Mouse (Mus musculus): Measurements from ENCODE around the gene Pcp2. TPM values are rescaled to one million over a fixed set of nuclear protein-coding genes. Genes with fewer than 3 reads are reported as not detected.

Pcp2 gene
- total and polyA plus RNA-seq, 3 experiments, result 0.35 to 0.54 TPM; not detected in 1

GRCm38 (mm10) chr8:3609046-3609815 is 16.1 kb downstream of the Pcp2 start:
- TF ChIP-seq MYC (IDR thresholded peaks at IDR 0.05; ENCODE audit: low read depth, low read length), result no peak
- TF ChIP-seq USF1 (IDR thresholded peaks at IDR 0.05; ENCODE audit: low read depth, low read length), result no peak
- TF ChIP-seq NELFE (IDR thresholded peaks at IDR 0.05; ENCODE audit: low read depth, low read length), result no peak
- TF ChIP-seq TCF12 (IDR thresholded peaks at IDR 0.05; ENCODE audit: low read depth, low read length), result no peak
- TF ChIP-seq ZC3H11A (IDR thresholded peaks at IDR 0.05; ENCODE audit: low read depth, low read length), result no peak
- TF ChIP-seq TAL1 (IDR thresholded peaks at IDR 0.05; ENCODE audit: low read length), result no peak
- Histone ChIP-seq H3K4me3 (ENCODE audit: control insufficient read depth in 1 of 2, insufficient read depth in 1 of 2, low read depth in 2 of 2, low read length in 2 of 2) (no peak overlapping the region), H3K27me3 (ENCODE audit: control insufficient read depth in 1 of 2, insufficient read depth in 2 of 2, low read length in 2 of 2) (no peaks in the 10 kb centered on the region), H3K36me3 (ENCODE audit: control insufficient read depth in 1 of 2, insufficient read depth in 2 of 2, low read length in 2 of 2) (peaks cover 0 to 11% of the 10 kb centered on the region in 2 experiments), H3K9ac (ENCODE audit: control insufficient read depth, low read depth, low read length, poor library complexity, severe bottlenecking) (no peak overlapping the region), H3K27ac (ENCODE audit: control insufficient read depth, low read depth, low read length) (peak overlapping the region; percentile 25; the same call in 1 of the 2 replicates), H3K9me3 (replicated peaks; ENCODE audit: insufficient read depth, low read length) (no peaks in the 10 kb centered on the region), H3K4me1 (ENCODE audit: control insufficient read depth in 1 of 2, insufficient read depth in 2 of 2, low read length in 2 of 2) (peaks cover 0 to 18% of the 10 kb centered on the region in 2 experiments; a peak in 2 of 4 replicates), H3K79me2 (ENCODE audit: control insufficient read depth, insufficient read depth, low read length, poor library complexity) (no peaks in the 10 kb centered on the region)
- no peak for DNase-seq (ENCODE audit: low read depth, low spot score)

GRCm38 (mm10) chr8:3607822-3608221 is 17.5 kb downstream of the Pcp2 start:
- Histone ChIP-seq H3K36me3 (ENCODE audit: control insufficient read depth in 1 of 2, insufficient read depth in 2 of 2, low read length in 2 of 2) (peaks cover 0 to 11% of the 10 kb centered on the region in 2 experiments), H3K27me3 (ENCODE audit: control insufficient read depth in 1 of 2, insufficient read depth in 2 of 2, low read length in 2 of 2) (no peaks in the 10 kb centered on the region), H3K4me1 (ENCODE audit: control insufficient read depth in 1 of 2, insufficient read depth in 2 of 2, low read length in 2 of 2) (peaks cover 0 to 18% of the 10 kb centered on the region in 2 experiments; a peak in 2 of 4 replicates)

GRCm38 (mm10) chr8:3606593-3606992 is 18.8 kb downstream of the Pcp2 start:
- Histone ChIP-seq H3K4me1 (ENCODE audit: control insufficient read depth in 1 of 2, insufficient read depth in 2 of 2, low read length in 2 of 2) (peaks cover 0 to 18% of the 10 kb centered on the region in 2 experiments; a peak in 2 of 4 replicates), H3K27ac (ENCODE audit: control insufficient read depth, low read depth, low read length) (0 out of 2 replicates have a peak overlapping the region, but pooled peaks have one; percentile 15), H3K9ac (ENCODE audit: control insufficient read depth, low read depth, low read length, poor library complexity, severe bottlenecking) (peak overlapping the region; percentile 33), H3K9me3 (replicated peaks; ENCODE audit: insufficient read depth, low read length) (no peaks in the 10 kb centered on the region), H3K79me2 (ENCODE audit: control insufficient read depth, insufficient read depth, low read length, poor library complexity) (no peaks in the 10 kb centered on the region), H3K27me3 (ENCODE audit: control insufficient read depth in 1 of 2, insufficient read depth in 2 of 2, low read length in 2 of 2) (no peaks in the 10 kb centered on the region), H3K36me3 (ENCODE audit: control insufficient read depth in 1 of 2, insufficient read depth in 2 of 2, low read length in 2 of 2) (peaks cover 0 to 11% of the 10 kb centered on the region in 2 experiments), H3K4me3 (ENCODE audit: control insufficient read depth in 1 of 2, insufficient read depth in 1 of 2, low read depth in 2 of 2, low read length in 2 of 2) (no peak overlapping the region)
- peak; percentile 48 for DNase-seq (ENCODE audit: low read depth, low spot score)
- TF ChIP-seq MAZ (IDR thresholded peaks at IDR 0.05; ENCODE audit: low read depth, low read length) (no peak), UBTF (IDR thresholded peaks at IDR 0.05; ENCODE audit: borderline replicate concordance, insufficient read depth, low read depth, low read length) (no peak), CTCF (IDR thresholded peaks at IDR 0.05 in 2 of 3, conservative IDR thresholded peaks at IDR 0.05 in 1 of 3; ENCODE audit: control insufficient read depth in 1 of 3, insufficient read depth in 1 of 3, low read depth in 2 of 3, low read length in 3 of 3, poor library complexity in 1 of 3, severe bottlenecking in 1 of 3) (no peak), MYB (IDR thresholded peaks at IDR 0.05; ENCODE audit: low read depth, low read length) (no peak), ELF1 (IDR thresholded peaks at IDR 0.05; ENCODE audit: low read depth, low read length) (no peak), EP300 (IDR thresholded peaks at IDR 0.05; ENCODE audit: low read depth in 1 of 2, low read length in 2 of 2) (no peak)

More at GRCm38 (mm10) chr8:3607822-3608221, 17.5 kb downstream of the Pcp2 start:
- TF ChIP-seq NRF1 (IDR thresholded peaks at IDR 0.05; ENCODE audit: insufficient read depth, low read depth, low read length, poor library complexity, severe bottlenecking), result no peak
- TF ChIP-seq USF1 (IDR thresholded peaks at IDR 0.05; ENCODE audit: low read depth, low read length), result no peak
- TF ChIP-seq MXI1 (IDR thresholded peaks at IDR 0.05; ENCODE audit: low read depth, low read length), result no peak
- no peak for TF ChIP-seq POLR2AphosphoS2 (IDR thresholded peaks at IDR 0.05; ENCODE audit: low read length)
- no peak for TF ChIP-seq EP300 (IDR thresholded peaks at IDR 0.05; ENCODE audit: low read depth in 1 of 2, low read length in 2 of 2)
- no peak for TF ChIP-seq RAD21 (IDR thresholded peaks at IDR 0.05; ENCODE audit: low read depth, low read length)
- no peak for TF ChIP-seq RCOR1 (IDR thresholded peaks at IDR 0.05; ENCODE audit: low read depth, low read length)
- TF ChIP-seq GATA1 (IDR thresholded peaks at IDR 0.05; ENCODE audit: low read depth, low read length), result no peak
- no peak for TF ChIP-seq CHD1 (IDR thresholded peaks at IDR 0.05; ENCODE audit: low read depth, low read length)
- TF ChIP-seq MEF2A (IDR thresholded peaks at IDR 0.05; ENCODE audit: extremely low read depth, insufficient replicate concordance, low read depth, low read length, poor library complexity, severe bottlenecking), result no peak
- no peak for TF ChIP-seq MAX (IDR thresholded peaks at IDR 0.05; ENCODE audit: low read length)
- TF ChIP-seq TBP (IDR thresholded peaks at IDR 0.05; ENCODE audit: low read depth, low read length), result no peak
- TF ChIP-seq CTCF (IDR thresholded peaks at IDR 0.05 in 2 of 3, conservative IDR thresholded peaks at IDR 0.05 in 1 of 3; ENCODE audit: control insufficient read depth in 1 of 3, insufficient read depth in 1 of 3, low read depth in 2 of 3, low read length in 3 of 3, poor library complexity in 1 of 3, severe bottlenecking in 1 of 3), result no peak
- TF ChIP-seq TAL1 (IDR thresholded peaks at IDR 0.05; ENCODE audit: low read length), result no peak
- TF ChIP-seq ZKSCAN1 (IDR thresholded peaks at IDR 0.05; ENCODE audit: low read depth, low read length), result no peak
- TF ChIP-seq SIN3A (IDR thresholded peaks at IDR 0.05; ENCODE audit: low read length), result no peak
- Histone ChIP-seq H3K4me3 (ENCODE audit: control insufficient read depth in 1 of 2, insufficient read depth in 1 of 2, low read depth in 2 of 2, low read length in 2 of 2) (no peak overlapping the region), H3K9ac (ENCODE audit: control insufficient read depth, low read depth, low read length, poor library complexity, severe bottlenecking) (no peak overlapping the region), H3K79me2 (ENCODE audit: control insufficient read depth, insufficient read depth, low read length, poor library complexity) (no peaks in the 10 kb centered on the region), H3K9me3 (replicated peaks; ENCODE audit: insufficient read depth, low read length) (no peaks in the 10 kb centered on the region), H3K27ac (ENCODE audit: control insufficient read depth, low read depth, low read length) (no peak overlapping the region)
- DNase-seq (ENCODE audit: low read depth, low spot score), result no peak
